Mouse (Mus musculus) testis, adult 2 months (tissue): ENCODE measurements at regions not wholly inside any gene's neighbourhood (a gene's known extent, or its start where the extent isn't known, plus 50 kb on each side); places are given as distances from the start of the nearest gene placed in this dataset.

Source experiments
- CTCF ChIP-seq: fragments of 200-500 bp; IDR thresholded peaks from 2 replicates; pipeline ENCODE4 v1.5.1; 2012; ENCODE audit warnings: low read depth, mild to moderate bottlenecking, inconsistent platforms, low read length, moderate library complexity; ENCODE audit not compliant: control insufficient read depth, insufficient read depth, insufficient replicate concordance
- POLR2A ChIP-seq: fragments of 200-500 bp; IDR thresholded peaks from 2 replicates; pipeline ENCODE4 v1.6.1; 2012; ENCODE audit warnings: low read depth, mild to moderate bottlenecking, inconsistent platforms, low read length, moderate library complexity; ENCODE audit not compliant: control insufficient read depth

DNA sequence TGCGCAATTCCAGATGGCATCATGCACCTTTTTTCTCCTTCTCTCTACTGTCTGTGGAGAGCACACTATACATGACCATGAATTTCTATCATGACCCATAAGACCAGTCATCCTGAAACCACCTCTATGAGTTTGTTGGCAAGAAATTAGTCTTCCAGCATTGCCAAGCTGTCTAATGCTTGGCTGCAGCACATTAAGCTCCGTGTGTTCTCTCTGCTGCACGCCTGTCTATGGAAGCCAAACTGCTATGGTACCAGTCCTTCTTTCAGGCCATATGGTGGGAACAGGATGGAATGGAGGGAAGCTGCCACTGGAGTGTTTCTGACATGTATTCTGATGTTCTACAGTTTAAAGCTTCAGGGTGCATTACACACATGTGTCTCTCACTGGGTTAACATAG lies 121.0 kb upstream of the Cblb start:
- no peak for TF ChIP-seq POLR2A
- TF ChIP-seq CTCF: no peak
